11 mouse cellular contexts compared by ENCODE assay signal in genomic region chr10:53087811-53088210, GRCm38 (mm10).
DNase-seq lines count a peak whose midpoint lies in the region; ATAC-seq and TF ChIP-seq lines count a peak whose summit lies in the region.
"Had no signal": no experiment of that assay in that cellular context is flagged by ENCODE, and none has a peak within 500 bp of the region (broad histone marks: within the 10 kb centered on the region; RNA-seq: fewer than 3 reads in every experiment).

No protein-coding gene starts in this region.

- peak; percentile 14 to 55 for DNase-seq in heart, adult 18-20 months
- DNase-seq in heart, postnatal 25 days (ENCODE audit: low spot score) = no peak
- DNase-seq in limb, embryonic 14.5 days (ENCODE audit: low spot score) = peak; percentile 43
- DNase-seq in limb, embryonic 10.5 days (ENCODE audit: low spot score) = no peak
- DNase-seq in brain, adult 2 months (ENCODE audit: low read depth, low spot score) = peak; percentile 12
- peak; percentile 8 for DNase-seq in mesoderm, embryonic 11.5 days (ENCODE audit: low read depth, low spot score)
- no peak for DNase-seq in right cerebral cortex, adult 18-20 months
- DNase-seq in gastrocnemius, postnatal 25 days = no peak
- DNase-seq: thymus, postnatal 25 days had no signal

- H3K9me3 ChIP-seq in limb, embryonic 14.5 days (ENCODE audit: control insufficient read depth, low read length) = no peaks in the 10 kb centered on the region
- H3K9me3 ChIP-seq in limb, embryonic 10.5 days (replicated peaks) = no peaks in the 10 kb centered on the region
- H3K9me3 ChIP-seq: heart, embryonic 15.5 days; liver, embryonic 15.5 days had no signal

- H3K36me3 ChIP-seq in limb, embryonic 14.5 days (ENCODE audit: control insufficient read depth, insufficient read depth, low read length) = no peaks in the 10 kb centered on the region
- no peaks in the 10 kb centered on the region for H3K36me3 ChIP-seq in limb, embryonic 10.5 days
- H3K36me3 ChIP-seq: heart, embryonic 15.5 days; liver, embryonic 15.5 days had no signal

- WGBS in limb, embryonic 14.5 days = 63% methylated on average over 1 of the region's 1 CpGs
- 87% methylated on average over 1 of the region's 1 CpGs for WGBS in limb, embryonic 10.5 days

- no peak overlapping the region for H3K4me2 ChIP-seq in limb, embryonic 14.5 days (replicated peaks; ENCODE audit: low read depth, low read length, severe bottlenecking)
- H3K4me2 ChIP-seq: heart, embryonic 15.5 days; liver, embryonic 15.5 days had no signal

- intact Hi-C loops in heart, postnatal 25 days (cut with DNase I) = loop anchor here (5.0 kb wide), 1 partner anchor 219 kb away; no protein-coding TSS in a partner anchor

- no peak overlapping the region for H3K9ac ChIP-seq in limb, embryonic 14.5 days (ENCODE audit: low read depth, low read length, severe bottlenecking)
- H3K9ac ChIP-seq: heart, embryonic 15.5 days; liver, embryonic 15.5 days had no signal

- H3K27ac ChIP-seq in limb, embryonic 14.5 days (replicated peaks; ENCODE audit: low read depth, low read length) = no peak overlapping the region
- H3K27ac ChIP-seq in limb, embryonic 10.5 days = no peak overlapping the region
- H3K27ac ChIP-seq: heart, embryonic 15.5 days; liver, embryonic 15.5 days had no signal

- TF ChIP-seq POLR2A in limb, embryonic 14.5 days (IDR thresholded peaks at IDR 0.05; ENCODE audit: borderline replicate concordance, extremely low read depth, insufficient read depth, insufficient read length) = no peak

- H3K4me3 ChIP-seq in limb, embryonic 14.5 days (replicated peaks; ENCODE audit: low read length) = no peak overlapping the region
- no peak overlapping the region for H3K4me3 ChIP-seq in limb, embryonic 10.5 days
- H3K4me3 ChIP-seq: heart, embryonic 15.5 days; liver, embryonic 15.5 days had no signal

- no peak for ATAC-seq in limb, embryonic 14.5 days (ENCODE audit: low FRiP score, low read depth)

- no peaks in the 10 kb centered on the region for H3K4me1 ChIP-seq in limb, embryonic 14.5 days (ENCODE audit: control insufficient read depth, insufficient read depth, low read length)
- H3K4me1 ChIP-seq in limb, embryonic 10.5 days = peaks cover 14% of the 10 kb centered on the region
- H3K4me1 ChIP-seq: heart, embryonic 15.5 days; liver, embryonic 15.5 days had no signal

- no peaks in the 10 kb centered on the region for H3K27me3 ChIP-seq in limb, embryonic 14.5 days (ENCODE audit: control insufficient read depth, insufficient read depth, low read length)
- no peaks in the 10 kb centered on the region for H3K27me3 ChIP-seq in limb, embryonic 10.5 days (ENCODE audit: low read depth, poor library complexity, severe bottlenecking)
- H3K27me3 ChIP-seq: heart, embryonic 15.5 days; liver, embryonic 15.5 days had no signal

Comparison
In these comparisons a context has a peak if more than half of its experiments do, and no peak if none do; other contexts are left out.
1. DNase-seq: peak in heart, adult 18-20 months (2 of 2), limb, embryonic 14.5 days (single experiment), brain, adult 2 months (single experiment) and mesoderm, embryonic 11.5 days (single experiment); none in heart, postnatal 25 days (single experiment), limb, embryonic 10.5 days (single experiment), right cerebral cortex, adult 18-20 months (single experiment) and gastrocnemius, postnatal 25 days (single experiment).